Mouse (Mus musculus) embryonic facial prominence, embryonic 11.5 days (tissue): ENCODE measurements at regions not wholly inside any gene's neighbourhood (a gene's known extent, or its start where the extent isn't known, plus 50 kb on each side); places are given as distances from the start of the nearest gene placed in this dataset.
"Not testable (repeated sequence)": the region's sequence is repeated elsewhere in the genome, so short reads cannot be mapped to it uniquely, and the experiment has no call there.

Source experiments
- ATAC-seq: fragments of 200-750 bp; cut with Nextera tagmentation; replicated peaks from 2 replicates; pipeline ENCODE4 v1.8.0; 2017; ENCODE audit warnings: low read depth; ENCODE audit not compliant: insufficient number of reproducible peaks, low FRiP score, low TSS enrichment
- DNase-seq: peaks from one replicate; pipeline ENCODE4 v3.0.0-alpha.2; 2015; ENCODE audit warnings: low spot score
- H3K27ac ChIP-seq: fragments of 300-500 bp; sonication (generic); replicated peaks from 2 replicates; pipeline ENCODE4 v1.5.1; 2014; ENCODE audit warnings: mild to moderate bottlenecking, low read depth, low read length, control low read depth
- H3K27me3 ChIP-seq: fragments of 300-500 bp; sonication (generic); 2 replicates; pipeline ENCODE4 v1.6.1; 2014; ENCODE audit warnings: mild to moderate bottlenecking, low read length, moderate library complexity, mixed read lengths; ENCODE audit not compliant: control insufficient read depth, insufficient read depth
- H3K36me3 ChIP-seq: fragments of 300-500 bp; sonication (generic); replicated peaks from 2 replicates; pipeline ENCODE4 v1.6.1; 2014; ENCODE audit warnings: low read depth, mild to moderate bottlenecking, low read length, moderate library complexity, mixed read lengths; ENCODE audit not compliant: control insufficient read depth, insufficient read depth
- H3K4me1 ChIP-seq: fragments of 300-500 bp; sonication (generic); 2 replicates; pipeline ENCODE4 v1.6.1; 2014; ENCODE audit warnings: low read length, mixed read lengths; ENCODE audit not compliant: control insufficient read depth, insufficient read depth
- H3K4me2 ChIP-seq: fragments of 300-500 bp; sonication (generic); 2 replicates; pipeline ENCODE4 v1.6.1; 2014; ENCODE audit warnings: low read depth, mild to moderate bottlenecking, control low read depth, low read length, moderate library complexity
- H3K4me3 ChIP-seq: fragments of 300-500 bp; sonication (generic); 2 replicates; pipeline ENCODE4 v1.5.1; 2014; ENCODE audit warnings: low read depth, low read length, control low read depth
- H3K9ac ChIP-seq: fragments of 300-500 bp; sonication (generic); replicated peaks from 2 replicates; pipeline ENCODE4 v1.6.1; 2014; ENCODE audit warnings: mild to moderate bottlenecking, control low read depth, low read length
- H3K9me3 ChIP-seq: fragments of 300-500 bp; sonication (generic); replicated peaks from 2 replicates; pipeline ENCODE4 v1.6.1; 2016; ENCODE audit warnings: mild to moderate bottlenecking, low read length, inconsistent platforms, mixed read lengths; ENCODE audit not compliant: control insufficient read depth
- WGBS: fragments of 180-500 bp; shearing (Covaris S2); extraction: QIAGEN DNeasy Blood & Tissue Kit; methylation state at CpG from one replicate; pipeline ENCODE4 v1.1.7; 2014; 5-methylcytosine and 5-hydroxymethylcytosine counted together

- 93% methylated on average over 4 of the region's 4 CpGs for WGBS
- Histone ChIP-seq H3K4me2 (no peak overlapping the region), H3K4me3 (no peak overlapping the region), H3K27ac (no peak overlapping the region), H3K27me3 (no peaks in the 10 kb centered on the region), H3K4me1 (no peaks in the 10 kb centered on the region), H3K9me3 (no peaks in the 10 kb centered on the region), H3K9ac (no peak overlapping the region), H3K36me3 (no peaks in the 10 kb centered on the region)
- ATAC-seq, result no peak
- no peak for DNase-seq
Measured at GRCm38 (mm10) chr2:10658317-10658716, 288.0 kb downstream of the Sfmbt2 start.

GRCm38 (mm10) chr2:10667915-10668314 lies 297.6 kb downstream of the Sfmbt2 start:
- H3K4me1 ChIP-seq, DNase-seq, H3K4me3 ChIP-seq, ATAC-seq, H3K27me3 ChIP-seq, H3K4me2 ChIP-seq, H3K9ac ChIP-seq, H3K27ac ChIP-seq, H3K9me3 ChIP-seq, H3K36me3 ChIP-seq: not testable (repeated sequence)
- 39% methylated on average over 1 of the region's 1 CpGs for WGBS

GRCm38 (mm10) chr2:10670423-10671298 lies 300.4 kb downstream of the Sfmbt2 start:
- WGBS, result 53% methylated on average over 7 of the region's 7 CpGs
- ATAC-seq, result no peak

GRCm38 (mm10) chr2:10671299-10671632 lies 301.0 kb downstream of the Sfmbt2 start:
- no peaks in the 10 kb centered on the region for H3K36me3 ChIP-seq
- H3K4me3 ChIP-seq, result no peak overlapping the region
- H3K27me3 ChIP-seq, result no peaks in the 10 kb centered on the region
- H3K9me3 ChIP-seq, result no peaks in the 10 kb centered on the region
- no peak overlapping the region for H3K4me2 ChIP-seq
- DNase-seq (no peak), ATAC-seq (no peak)
- H3K9ac ChIP-seq, result no peak overlapping the region
- no peaks in the 10 kb centered on the region for H3K4me1 ChIP-seq
- no peak overlapping the region for H3K27ac ChIP-seq
- 79% methylated on average over 2 of the region's 2 CpGs for WGBS

More at GRCm38 (mm10) chr2:10670423-10671298, 300.4 kb downstream of the Sfmbt2 start:
- no peak overlapping the region for H3K27ac ChIP-seq
- no peaks in the 10 kb centered on the region for H3K4me1 ChIP-seq
- H3K9me3 ChIP-seq, result no peaks in the 10 kb centered on the region
- no peak overlapping the region for H3K4me2 ChIP-seq
- H3K36me3 ChIP-seq, result no peaks in the 10 kb centered on the region
- H3K4me3 ChIP-seq, result no peak overlapping the region
- H3K9ac ChIP-seq, result no peak overlapping the region
- H3K27me3 ChIP-seq, result no peaks in the 10 kb centered on the region
- no peak for DNase-seq

- 86% methylated on average over 4 of the region's 4 CpGs for WGBS
- H3K9ac ChIP-seq, result no peak overlapping the region
- H3K4me1 ChIP-seq, result no peaks in the 10 kb centered on the region
- H3K27ac ChIP-seq, result no peak overlapping the region
- H3K27me3 ChIP-seq, result no peaks in the 10 kb centered on the region
- ATAC-seq, result no peak
- DNase-seq, result no peak
- no peak overlapping the region for H3K4me3 ChIP-seq
- H3K9me3 ChIP-seq, result no peaks in the 10 kb centered on the region
- H3K4me2 ChIP-seq, result no peak overlapping the region
- no peaks in the 10 kb centered on the region for H3K36me3 ChIP-seq
Measured at GRCm38 (mm10) chr2:10672196-10672595, 301.9 kb downstream of the Sfmbt2 start.

GRCm38 (mm10) chr2:10674738-10675349 lies 304.5 kb downstream of the Sfmbt2 start:
- Histone ChIP-seq H3K27ac (no peak overlapping the region), H3K9ac (no peak overlapping the region), H3K9me3 (no peaks in the 10 kb centered on the region), H3K4me1 (no peaks in the 10 kb centered on the region), H3K36me3 (no peaks in the 10 kb centered on the region), H3K4me3 (no peak overlapping the region), H3K27me3 (no peaks in the 10 kb centered on the region), H3K4me2 (no peak overlapping the region)
- ATAC-seq (no peak), DNase-seq (peak; percentile 17)
- 30% methylated on average over 6 of the region's 6 CpGs for WGBS

GRCm38 (mm10) chr2:10701459-10701858 lies 331.1 kb downstream of the Sfmbt2 start:
- H3K27ac ChIP-seq, result no peak overlapping the region
- H3K9me3 ChIP-seq, result no peaks in the 10 kb centered on the region
- H3K27me3 ChIP-seq, result no peaks in the 10 kb centered on the region
- H3K4me1 ChIP-seq, result no peaks in the 10 kb centered on the region
- DNase-seq, result peak; percentile 16
- no peak overlapping the region for H3K9ac ChIP-seq
- H3K4me3 ChIP-seq, result no peak overlapping the region
- 33% methylated on average over 10 of the region's 10 CpGs for WGBS
- H3K4me2 ChIP-seq, result no peak overlapping the region
- no peaks in the 10 kb centered on the region for H3K36me3 ChIP-seq
- no peak for ATAC-seq

GRCm38 (mm10) chr2:10718366-10718765 lies 348.1 kb downstream of the Sfmbt2 start:
- no peak overlapping the region for H3K9ac ChIP-seq
- H3K4me3 ChIP-seq, result no peak overlapping the region
- H3K27me3 ChIP-seq, result no peaks in the 10 kb centered on the region
- H3K36me3 ChIP-seq, result no peaks in the 10 kb centered on the region
- WGBS, result 69% methylated on average over 5 of the region's 5 CpGs
- no peak overlapping the region for H3K27ac ChIP-seq
- H3K4me2 ChIP-seq, result no peak overlapping the region
- H3K4me1 ChIP-seq, result no peaks in the 10 kb centered on the region
- ATAC-seq (no peak), DNase-seq (no peak)
- H3K9me3 ChIP-seq, result no peaks in the 10 kb centered on the region
